Mouse (Mus musculus) ovary, adult 2 months (tissue): ENCODE results near the gene Mul1. TPM values are rescaled to one million over a fixed set of nuclear protein-coding genes. Genes with fewer than 3 reads are reported as not detected.

ENCODE experiments used
- polyA plus RNA-seq: library from polyadenylated mRNA; depleted of rRNA; stranded (reverse); fragments of >200 nt; gene quantifications from 2 replicates; pipeline ENCODE4 v1.2.3, GENCODE M21; 2012; rRNA removed

Gene Mul1
- 23.0 and 24.5 TPM in 2 replicates for polyA plus RNA-seq

DNA sequence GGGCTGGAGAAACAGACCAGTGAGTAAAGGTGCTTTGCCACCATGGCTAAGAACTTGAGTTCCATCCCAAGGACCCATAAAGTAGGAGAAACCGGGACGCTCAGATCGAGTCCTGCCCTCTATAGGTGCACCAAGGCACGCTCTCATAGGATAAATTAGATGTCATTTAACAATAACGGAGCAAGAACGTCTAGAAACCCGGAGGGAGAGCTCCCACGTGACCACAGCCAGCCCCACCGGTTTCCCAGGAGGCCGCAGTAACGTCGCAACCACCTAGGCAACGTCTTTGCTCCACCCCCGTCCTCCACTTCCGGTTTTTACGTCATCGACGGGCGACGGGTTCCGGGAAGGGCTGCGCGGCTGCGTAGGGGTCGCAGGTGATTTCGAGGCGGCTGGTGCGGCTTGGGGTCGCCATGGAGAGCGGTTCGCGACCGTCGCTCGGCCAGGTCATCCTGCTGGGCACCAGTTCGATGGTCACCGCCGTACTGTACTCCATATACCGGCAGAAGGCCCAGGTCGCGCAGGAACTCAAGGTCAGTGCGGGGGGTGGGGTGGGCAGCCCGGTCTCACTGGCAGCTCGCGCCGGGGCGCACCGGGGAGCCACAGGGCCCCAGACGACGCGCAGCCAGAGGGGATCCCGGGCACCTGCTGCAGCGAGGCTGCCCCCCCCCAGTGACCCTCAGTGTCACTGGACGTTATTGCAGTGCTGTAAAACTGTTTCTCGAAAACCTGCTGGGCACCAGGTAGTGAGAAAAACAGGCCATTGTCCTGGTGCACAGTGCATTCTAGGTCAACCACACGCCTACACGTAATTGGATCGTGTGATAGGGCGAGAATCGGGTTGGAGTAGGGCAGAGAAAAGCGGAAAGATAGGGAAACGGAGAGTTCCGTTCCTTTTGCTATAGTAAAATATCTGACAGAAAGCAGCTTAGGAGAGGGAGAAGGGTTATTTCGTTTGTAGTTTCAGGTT lies at the start of gene Mul1:
Mul1 (plus strand) TSS at position 325 of the 970 bp plus-strand sequence.

DNA sequence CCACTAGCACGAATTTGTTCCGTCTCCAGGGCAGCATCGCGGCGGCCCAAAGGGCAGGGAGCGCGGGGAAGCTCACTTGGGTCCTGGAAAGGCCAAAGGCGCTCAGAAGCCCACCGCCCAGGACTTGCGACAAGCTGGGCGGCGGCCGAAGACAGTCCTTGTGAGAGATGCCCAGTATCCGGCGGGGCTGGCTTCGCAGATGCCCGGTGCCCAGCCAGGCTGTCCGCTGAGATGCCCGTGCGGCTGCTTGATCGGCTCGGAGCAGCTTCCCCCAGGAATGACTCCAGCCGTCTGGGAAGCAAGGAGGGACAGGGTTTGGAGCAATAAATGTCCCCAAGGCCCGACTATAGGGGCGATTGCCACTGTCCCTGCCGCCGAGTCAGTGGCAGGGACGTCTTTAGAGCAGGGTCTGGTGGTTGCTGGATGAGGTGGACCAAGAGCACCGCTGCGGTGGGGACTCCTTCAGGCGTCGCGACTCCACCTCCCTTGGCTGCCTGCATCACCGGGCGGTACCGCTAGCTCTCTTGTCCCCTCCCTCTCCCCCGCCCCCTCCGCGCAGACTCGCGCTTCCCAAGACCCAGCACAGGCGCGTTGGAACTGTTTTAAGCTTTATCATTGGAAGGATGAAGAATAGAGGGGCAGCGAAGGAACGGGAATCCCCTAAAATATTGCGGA lies 38.4 kb upstream of the Mul1 start, which contains the start of gene Fam43b:
Fam43b (minus strand) TSS at position 558 of the 675 bp plus-strand sequence.

DNA sequence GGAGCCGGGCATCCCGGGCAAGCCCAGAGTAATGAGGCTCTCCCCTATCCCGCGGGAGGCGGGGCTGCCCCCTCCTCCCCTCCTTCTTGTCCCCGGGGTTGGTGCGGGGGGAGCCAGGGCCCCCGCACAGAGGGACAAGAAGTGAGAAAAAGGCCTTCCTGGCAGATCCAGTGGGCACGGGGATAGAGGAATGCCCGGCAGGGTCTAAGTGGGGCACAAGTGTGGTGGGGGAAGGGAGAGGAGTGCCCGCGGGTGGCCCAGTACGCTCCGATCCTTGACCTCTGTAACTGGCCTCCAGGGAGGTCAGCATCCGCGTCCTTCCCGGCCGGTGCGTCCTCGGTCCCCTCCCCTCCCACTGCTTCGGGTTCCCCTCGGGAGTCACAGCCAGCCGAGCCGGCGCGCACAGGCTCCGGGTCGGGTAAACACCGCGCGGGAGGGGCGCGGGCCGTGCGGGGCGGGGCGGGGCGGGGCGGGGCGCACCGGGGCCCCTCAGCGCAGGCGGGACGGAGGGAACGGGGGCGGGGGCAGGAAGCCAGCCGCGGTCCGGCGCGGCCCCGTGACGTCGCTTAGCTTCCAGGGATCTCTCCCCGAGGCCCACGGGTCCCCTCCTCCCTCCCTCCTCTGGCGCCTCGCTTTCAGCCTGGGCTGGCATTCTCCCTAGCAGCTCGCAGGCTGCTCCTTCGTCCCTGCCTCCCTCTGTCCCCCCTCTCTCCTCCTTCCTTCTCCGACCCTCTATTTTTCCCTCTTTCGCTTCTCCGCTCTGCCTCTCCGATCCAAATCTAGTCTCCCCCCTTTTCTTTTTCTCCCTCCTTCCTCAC lies 19.5 kb downstream of the Mul1 start, which contains the start of gene Camk2n1:
Camk2n1 (plus strand) TSS at position 562 of the 818 bp plus-strand sequence.

Other genes with a start within 250 kb of the Mul1 start
- 47.9 and 53.7 TPM in 2 replicates for gene Hp1bp3, start 218.4 kb upstream of the Mul1 start, polyA plus RNA-seq
- gene Sh2d5, start 184.3 kb upstream of the Mul1 start, polyA plus RNA-seq, result 2.6 and 4.3 TPM in 2 replicates
- 4.1 and 4.5 TPM in 2 replicates for gene Kif17, start 184.2 kb upstream of the Mul1 start, polyA plus RNA-seq
- gene Ddost, start 129.9 kb upstream of the Mul1 start, polyA plus RNA-seq, result 333 and 487 TPM in 2 replicates
- gene Pink1, start 108.4 kb upstream of the Mul1 start, polyA plus RNA-seq, result 137 and 183 TPM in 2 replicates
- gene Cda, start 66.7 kb upstream of the Mul1 start, polyA plus RNA-seq, result 5.9 and 9.4 TPM in 2 replicates
- gene Fam43b, start 38.1 kb upstream of the Mul1 start, polyA plus RNA-seq, result 0.18 and 0.33 TPM in 2 replicates
- 42.8 and 56.3 TPM in 2 replicates for gene Camk2n1, start 19.6 kb downstream of the Mul1 start, polyA plus RNA-seq
- 0.80 and 1.6 TPM in 2 replicates for gene Vwa5b1, start 201.2 kb downstream of the Mul1 start, polyA plus RNA-seq